23 mouse cellular contexts compared by ENCODE assay signal in the genomic region with DNA sequence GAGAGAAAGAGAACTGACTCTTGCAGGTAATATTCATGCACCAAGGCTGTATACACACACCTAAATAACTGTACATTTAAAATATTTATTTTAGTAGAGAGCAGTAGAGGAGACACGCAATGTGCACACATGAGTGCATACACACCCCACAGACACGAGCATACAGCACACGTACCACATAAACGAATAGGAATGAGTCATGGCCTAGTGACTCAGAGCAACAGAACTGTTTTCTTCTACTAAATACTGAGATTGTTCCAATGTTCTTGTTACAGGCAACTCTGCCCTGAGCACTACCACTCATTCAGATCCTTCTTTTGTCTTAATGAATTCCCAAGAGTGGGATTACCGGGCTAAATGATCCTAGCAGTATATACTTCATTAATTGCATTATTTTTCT.
"Had no signal": no experiment of that assay in that cellular context is flagged by ENCODE, and none has a peak within 500 bp of the region (broad histone marks: within the 10 kb centered on the region; RNA-seq: fewer than 3 reads in every experiment).

No protein-coding gene starts in this region.

- H3K9me3 ChIP-seq: kidney, embryonic 15.5 days; limb, embryonic 12.5 days; limb, embryonic 15.5 days; megakaryocyte, embryonic 14.5 days; midbrain, embryonic 10.5 days; midbrain, embryonic 15.5 days; neural tube, embryonic 12.5 days; neural tube, embryonic 15.5 days; stomach, embryonic 15.5 days had no signal

- H3K27ac ChIP-seq: kidney, embryonic 15.5 days; limb, embryonic 12.5 days; limb, embryonic 15.5 days; liver, embryonic 14.5 days; midbrain, embryonic 10.5 days; midbrain, embryonic 15.5 days; neural tube, embryonic 12.5 days; neural tube, embryonic 15.5 days; stomach, embryonic 15.5 days had no signal

- ATAC-seq: liver, postnatal 0 days; midbrain, embryonic 15.5 days had no signal

- H3K4me3 ChIP-seq: kidney, embryonic 15.5 days; limb, embryonic 12.5 days; limb, embryonic 15.5 days; megakaryocyte, embryonic 14.5 days; midbrain, embryonic 10.5 days; midbrain, embryonic 15.5 days; neural tube, embryonic 12.5 days; neural tube, embryonic 15.5 days; stomach, embryonic 15.5 days had no signal

- DNase-seq: kidney, adult 8-10 months; kidney, postnatal 10 days; kidney, postnatal 36 days; left cerebral cortex, postnatal 4 days; liver, postnatal 0 days; lung, embryonic 14.5 days; lung, postnatal 10 days; lung, postnatal 36 days; right cerebral cortex, adult 18-20 months; right cerebral cortex, postnatal 25 days; spleen, adult 18-20 months; thymus, postnatal 36 days had no signal

- H3K36me3 ChIP-seq: kidney, embryonic 15.5 days; limb, embryonic 12.5 days; limb, embryonic 15.5 days; stomach, embryonic 15.5 days had no signal

- H3K27me3 ChIP-seq: kidney, embryonic 15.5 days; limb, embryonic 12.5 days; limb, embryonic 15.5 days; midbrain, embryonic 15.5 days; neural tube, embryonic 12.5 days; neural tube, embryonic 15.5 days; stomach, embryonic 15.5 days had no signal

- H3K9ac ChIP-seq: kidney, embryonic 15.5 days; limb, embryonic 12.5 days; limb, embryonic 15.5 days; liver, embryonic 14.5 days; liver, postnatal 0 days; lung, embryonic 14.5 days; midbrain, embryonic 15.5 days; neural tube, embryonic 12.5 days; neural tube, embryonic 15.5 days; stomach, embryonic 15.5 days had no signal

- H3K4me1 ChIP-seq: kidney, embryonic 15.5 days; limb, embryonic 12.5 days; limb, embryonic 15.5 days; megakaryocyte, embryonic 14.5 days; midbrain, embryonic 10.5 days; midbrain, embryonic 15.5 days; neural tube, embryonic 12.5 days; neural tube, embryonic 15.5 days; stomach, embryonic 15.5 days had no signal

- H3K4me2 ChIP-seq: kidney, embryonic 15.5 days; limb, embryonic 12.5 days; limb, embryonic 15.5 days; liver, embryonic 11.5 days; lung, embryonic 14.5 days; midbrain, embryonic 15.5 days; neural tube, embryonic 12.5 days; neural tube, embryonic 15.5 days; stomach, embryonic 15.5 days had no signal
